In genomic region chr2:12307311-12307710, GRCm38 (mm10) we compare ENCODE assay signal across 15 mouse cellular contexts. TPM values are rescaled to one million over a fixed set of nuclear protein-coding genes. Genes with fewer than 3 reads are reported as not detected.
DNase-seq lines count a peak whose midpoint lies in the region; ATAC-seq lines count a peak whose summit lies in the region.
"Had no signal": no experiment of that assay in that cellular context is flagged by ENCODE, and none has a peak within 500 bp of the region (broad histone marks: within the 10 kb centered on the region; RNA-seq: fewer than 3 reads in every experiment).

No protein-coding gene starts in this region.

- H3K27me3 ChIP-seq in forebrain, embryonic 11.5 days (ENCODE audit: control insufficient read depth, insufficient read depth, low read length): no peaks in the 10 kb centered on the region
- H3K27me3 ChIP-seq: CH12.LX had no signal

- intact Hi-C loops in heart, postnatal 25 days (cut with DNase I): no loop called here
- intact Hi-C loops in left cerebral cortex, postnatal 36 days (cut with DNase I): no loop called here

- H3K9ac ChIP-seq in forebrain, embryonic 11.5 days (ENCODE audit: low read length): no peak overlapping the region
- H3K9ac ChIP-seq: liver, embryonic 15.5 days had no signal

- H3K4me2 ChIP-seq in forebrain, embryonic 11.5 days (ENCODE audit: low read depth, low read length, severe bottlenecking): no peak overlapping the region
- H3K4me2 ChIP-seq: liver, embryonic 15.5 days had no signal

- no peak for ATAC-seq in forebrain, embryonic 11.5 days (replicated peaks; ENCODE audit: low FRiP score)

- no peak overlapping the region for H3K4me3 ChIP-seq in forebrain, embryonic 11.5 days (ENCODE audit: low read depth, low read length)
- H3K4me3 ChIP-seq: forebrain, embryonic 10.5 days; left cerebral cortex, adult 2 months; liver, embryonic 15.5 days had no signal

- H3K9me3 ChIP-seq in forebrain, embryonic 11.5 days (ENCODE audit: control insufficient read depth, low read length): no peaks in the 10 kb centered on the region
- H3K9me3 ChIP-seq: forebrain, embryonic 10.5 days; liver, embryonic 15.5 days had no signal

- no peaks in the 10 kb centered on the region for H3K4me1 ChIP-seq in forebrain, embryonic 11.5 days (replicated peaks; ENCODE audit: control insufficient read depth, insufficient read depth, low read length)
- H3K4me1 ChIP-seq: liver, embryonic 15.5 days had no signal

- H3K27ac ChIP-seq in forebrain, embryonic 11.5 days (ENCODE audit: low read depth, low read length): no peak overlapping the region
- H3K27ac ChIP-seq: forebrain, embryonic 10.5 days; left cerebral cortex, adult 2 months; liver, embryonic 15.5 days had no signal

- no peaks in the 10 kb centered on the region for H3K36me3 ChIP-seq in forebrain, embryonic 11.5 days (ENCODE audit: control insufficient read depth, insufficient read depth, low read length)
- H3K36me3 ChIP-seq: forebrain, embryonic 10.5 days; liver, embryonic 15.5 days had no signal

- peak; percentile 36 to 56 for DNase-seq in heart, adult 18-20 months
- no peak for DNase-seq in heart, postnatal 25 days (ENCODE audit: low spot score)
- DNase-seq in kidney, postnatal 36 days: peak; percentile 33 to 50
- DNase-seq in kidney, adult 8-10 months: no peak
- DNase-seq in NIH3T3 (ENCODE audit: low read depth): peak; percentile 63
- peak; percentile 25 for DNase-seq in gastrocnemius, postnatal 25 days
- no peak for DNase-seq in left cerebral cortex, postnatal 36 days (ENCODE audit: low spot score in 2 of 2)
- no peak for DNase-seq in forebrain, embryonic 11.5 days (ENCODE audit: low spot score)
- DNase-seq: cerebellum, adult 9-11 months; right cerebral cortex, adult 18-20 months; thymus, adult 18-20 months had no signal

RNA-seq across cellular contexts. Expression of gene Itga8, which starts 5.6 kb away (rescaled TPM):
- total RNA-seq in heart, adult 18-20 months (2021): 1 to 10 TPM; 4.8 to 5.8 TPM
- total RNA-seq in heart, postnatal 25 days (2021): 1 to 10 TPM; 7.4 to 7.7 TPM
- 1 to 10 TPM; 2.1 to 2.2 TPM for total RNA-seq in gastrocnemius, postnatal 25 days (2021)
- 10 to 100 TPM in 1 of 2 experiments, 1 to 10 TPM in 1; 7.2 to 10.9 TPM for total RNA-seq in left cerebral cortex, postnatal 36 days (2021)
- 4.2 and 4.6 TPM in 2 replicates for polyA plus RNA-seq in forebrain, embryonic 11.5 days (2014; fragmentation: Nextera tagmentation; extraction: Ambion mirVana)

Comparison
In these comparisons a context has a peak if more than half of its experiments do, and no peak if none do; other contexts are left out.
1. DNase-seq: peak in heart, adult 18-20 months (2 of 2), kidney, postnatal 36 days (2 of 2), NIH3T3 (single experiment) and gastrocnemius, postnatal 25 days (single experiment); none in heart, postnatal 25 days (single experiment), kidney, adult 8-10 months (0 of 2), left cerebral cortex, postnatal 36 days (0 of 2) and forebrain, embryonic 11.5 days (single experiment).